Mouse (Mus musculus): Measurements from ENCODE around the gene Rab35. TPM values are rescaled to one million over a fixed set of nuclear protein-coding genes. Genes with fewer than 3 reads are reported as not detected.

Rab35 gene
- polyA plus RNA-seq, 1 experiment = 45.9 TPM

- Histone ChIP-seq H3K36me3 (ENCODE audit: control insufficient read depth, insufficient read depth, low read length) (no peaks in the 10 kb centered on the region), H3K4me3 (ENCODE audit: extremely low read depth, insufficient read depth, insufficient read length) (no peak overlapping the region), H3K27me3 (ENCODE audit: control insufficient read depth, insufficient read depth, low read length) (no peaks in the 10 kb centered on the region), H3K27ac (ENCODE audit: insufficient read depth, low read length) (no peak overlapping the region), H3K4me1 (ENCODE audit: control insufficient read depth, insufficient read depth, insufficient read length) (no peaks in the 10 kb centered on the region)
- DNase-seq (ENCODE audit: low read depth in 1 of 2, low spot score in 2 of 2) = no peak
- TF ChIP-seq CTCF (IDR thresholded peaks at IDR 0.05; ENCODE audit: extremely low read depth, insufficient read depth, insufficient read length, insufficient replicate concordance) = no peak
- no peak for TF ChIP-seq POLR2A (IDR thresholded peaks at IDR 0.05; ENCODE audit: low read depth, low read length)
- 82% methylated on average over 7 of the region's 7 CpGs for WGBS
Observed at GRCm38 (mm10) chr5:115667894-115668293, 36.2 kb downstream of the Rab35 start.

GRCm38 (mm10) chr5:115668986-115669385 lies 37.3 kb downstream of the Rab35 start:
- Histone ChIP-seq H3K27ac (ENCODE audit: insufficient read depth, low read length) (no peak overlapping the region), H3K27me3 (ENCODE audit: control insufficient read depth, insufficient read depth, low read length) (no peaks in the 10 kb centered on the region), H3K4me3 (ENCODE audit: extremely low read depth, insufficient read depth, insufficient read length) (no peak overlapping the region), H3K4me1 (ENCODE audit: control insufficient read depth, insufficient read depth, insufficient read length) (no peaks in the 10 kb centered on the region), H3K36me3 (ENCODE audit: control insufficient read depth, insufficient read depth, low read length) (no peaks in the 10 kb centered on the region)
- TF ChIP-seq POLR2A (IDR thresholded peaks at IDR 0.05; ENCODE audit: low read depth, low read length) (no peak), CTCF (IDR thresholded peaks at IDR 0.05; ENCODE audit: extremely low read depth, insufficient read depth, insufficient read length, insufficient replicate concordance) (no peak)
- WGBS = 94% methylated on average over 12 of the region's 12 CpGs
- no peak for DNase-seq (ENCODE audit: low read depth in 1 of 2, low spot score in 2 of 2)

- no peak for TF ChIP-seq CTCF (IDR thresholded peaks at IDR 0.05; ENCODE audit: extremely low read depth, insufficient read depth, insufficient read length, insufficient replicate concordance)
- no peak for TF ChIP-seq POLR2A (IDR thresholded peaks at IDR 0.05; ENCODE audit: low read depth, low read length)
- no peaks in the 10 kb centered on the region for H3K27me3 ChIP-seq (ENCODE audit: control insufficient read depth, insufficient read depth, low read length)
- H3K4me1 ChIP-seq (ENCODE audit: control insufficient read depth, insufficient read depth, insufficient read length) = no peaks in the 10 kb centered on the region
- H3K36me3 ChIP-seq (ENCODE audit: control insufficient read depth, insufficient read depth, low read length) = no peaks in the 10 kb centered on the region
- H3K27ac ChIP-seq (ENCODE audit: insufficient read depth, low read length) = no peak overlapping the region
- no peak overlapping the region for H3K4me3 ChIP-seq (ENCODE audit: extremely low read depth, insufficient read depth, insufficient read length)
- no peak for DNase-seq (ENCODE audit: low read depth in 1 of 2, low spot score in 2 of 2)
- WGBS = 90% methylated on average over 11 of the region's 11 CpGs
Observed at GRCm38 (mm10) chr5:115669974-115670373, 38.3 kb downstream of the Rab35 start.

GRCm38 (mm10) chr5:115670406-115670805 lies 38.7 kb downstream of the Rab35 start:
- WGBS = 87% methylated on average over 2 of the region's 2 CpGs
- no peak overlapping the region for H3K4me3 ChIP-seq (ENCODE audit: extremely low read depth, insufficient read depth, insufficient read length)
- H3K27me3 ChIP-seq (ENCODE audit: control insufficient read depth, insufficient read depth, low read length) = no peaks in the 10 kb centered on the region
- H3K4me1 ChIP-seq (ENCODE audit: control insufficient read depth, insufficient read depth, insufficient read length) = no peaks in the 10 kb centered on the region
- TF ChIP-seq POLR2A (IDR thresholded peaks at IDR 0.05; ENCODE audit: low read depth, low read length) (no peak), CTCF (IDR thresholded peaks at IDR 0.05; ENCODE audit: extremely low read depth, insufficient read depth, insufficient read length, insufficient replicate concordance) (no peak)
- no peak overlapping the region for H3K27ac ChIP-seq (ENCODE audit: insufficient read depth, low read length)
- H3K36me3 ChIP-seq (ENCODE audit: control insufficient read depth, insufficient read depth, low read length) = no peaks in the 10 kb centered on the region
- DNase-seq (ENCODE audit: low read depth in 1 of 2, low spot score in 2 of 2) = no peak

GRCm38 (mm10) chr5:115671846-115672245 lies 40.1 kb downstream of the Rab35 start:
- no peaks in the 10 kb centered on the region for H3K27me3 ChIP-seq (ENCODE audit: control insufficient read depth, insufficient read depth, low read length)
- TF ChIP-seq POLR2A (IDR thresholded peaks at IDR 0.05; ENCODE audit: low read depth, low read length) (no peak), CTCF (IDR thresholded peaks at IDR 0.05; ENCODE audit: extremely low read depth, insufficient read depth, insufficient read length, insufficient replicate concordance) (no peak)
- no peaks in the 10 kb centered on the region for H3K36me3 ChIP-seq (ENCODE audit: control insufficient read depth, insufficient read depth, low read length)
- DNase-seq (ENCODE audit: low read depth in 1 of 2, low spot score in 2 of 2) = no peak
- no peak overlapping the region for H3K4me3 ChIP-seq (ENCODE audit: extremely low read depth, insufficient read depth, insufficient read length)
- 86% methylated on average over 8 of the region's 8 CpGs for WGBS
- no peak overlapping the region for H3K27ac ChIP-seq (ENCODE audit: insufficient read depth, low read length)
- H3K4me1 ChIP-seq (ENCODE audit: control insufficient read depth, insufficient read depth, insufficient read length) = no peaks in the 10 kb centered on the region

- Histone ChIP-seq H3K4me3 (ENCODE audit: extremely low read depth, insufficient read depth, insufficient read length) (no peak overlapping the region), H3K27me3 (ENCODE audit: control insufficient read depth, insufficient read depth, low read length) (no peaks in the 10 kb centered on the region), H3K36me3 (ENCODE audit: control insufficient read depth, insufficient read depth, low read length) (no peaks in the 10 kb centered on the region), H3K27ac (ENCODE audit: insufficient read depth, low read length) (no peak overlapping the region), H3K4me1 (ENCODE audit: control insufficient read depth, insufficient read depth, insufficient read length) (no peaks in the 10 kb centered on the region)
- WGBS = 92% methylated on average over 10 of the region's 10 CpGs
- TF ChIP-seq CTCF (IDR thresholded peaks at IDR 0.05; ENCODE audit: extremely low read depth, insufficient read depth, insufficient read length, insufficient replicate concordance) = no peak
- TF ChIP-seq POLR2A (IDR thresholded peaks at IDR 0.05; ENCODE audit: low read depth, low read length) = no peak
- DNase-seq (ENCODE audit: low read depth in 1 of 2, low spot score in 2 of 2) = no peak
Observed at GRCm38 (mm10) chr5:115685126-115685525, 53.4 kb downstream of the Rab35 start.

GRCm38 (mm10) chr5:115686716-115687115 lies 55.0 kb downstream of the Rab35 start:
- 83% methylated on average over 7 of the region's 7 CpGs for WGBS
- no peaks in the 10 kb centered on the region for H3K36me3 ChIP-seq (ENCODE audit: control insufficient read depth, insufficient read depth, low read length)
- TF ChIP-seq CTCF (IDR thresholded peaks at IDR 0.05; ENCODE audit: extremely low read depth, insufficient read depth, insufficient read length, insufficient replicate concordance) = no peak
- no peak for TF ChIP-seq POLR2A (IDR thresholded peaks at IDR 0.05; ENCODE audit: low read depth, low read length)
- no peaks in the 10 kb centered on the region for H3K27me3 ChIP-seq (ENCODE audit: control insufficient read depth, insufficient read depth, low read length)
- no peak for DNase-seq (ENCODE audit: low read depth in 1 of 2, low spot score in 2 of 2)
- no peak overlapping the region for H3K27ac ChIP-seq (ENCODE audit: insufficient read depth, low read length)
- H3K4me1 ChIP-seq (ENCODE audit: control insufficient read depth, insufficient read depth, insufficient read length) = no peaks in the 10 kb centered on the region
- H3K4me3 ChIP-seq (ENCODE audit: extremely low read depth, insufficient read depth, insufficient read length) = no peak overlapping the region

Measured in spleen, adult 2 months (tissue).